Mouse (Mus musculus) kidney, adult 9 months (tissue): ENCODE data around the gene Cd4.
"Not testable (repeated sequence)": the region's sequence is repeated elsewhere in the genome, so short reads cannot be mapped to it uniquely, and the experiment has no call there.

Source experiments
- DNase-seq: peaks from one replicate; pipeline ENCODE4 v3.0.0; 2022

The Cd4 gene

GRCm38 (mm10) chr6:124840241-124841167 is 47.5 kb downstream of the Cd4 start, which contains the start of gene Gnb3:
Gene Gnb3, minus strand, starts transcription at chr6:124840275.
- DNase-seq: no peak

- no peak for DNase-seq
These were observed 48.2 kb downstream of the Cd4 start for GRCm38 (mm10) chr6:124839805-124840204.

GRCm38 (mm10) chr6:124836411-124836810 is 51.6 kb downstream of the Cd4 start:
- no peak for DNase-seq

GRCm38 (mm10) chr6:124835531-124835930 is 52.5 kb downstream of the Cd4 start:
- no peak for DNase-seq

- no peak for DNase-seq
These were observed 53.4 kb downstream of the Cd4 start for GRCm38 (mm10) chr6:124834512-124835081.

GRCm38 (mm10) chr6:124831649-124832048 is 56.4 kb downstream of the Cd4 start:
- no peak for DNase-seq

- DNase-seq: not testable (repeated sequence)
These were observed 56.8 kb downstream of the Cd4 start for GRCm38 (mm10) chr6:124831199-124831598.

- peak; percentile 98 for DNase-seq
These were observed 58.0 kb downstream of the Cd4 start for GRCm38 (mm10) chr6:124829799-124830700.

- peak; percentile 100 for DNase-seq
These were observed 58.9 kb downstream of the Cd4 start, which contains the start of the genes Usp5 and Cdca3 for GRCm38 (mm10) chr6:124828868-124829798. Gene Usp5, minus strand, starts transcription at chr6:124829484. Gene Cdca3, plus strand, starts transcription at chr6:124829547.

- peak; percentile 68 for DNase-seq
These were observed 59.9 kb downstream of the Cd4 start for GRCm38 (mm10) chr6:124828101-124828592.

- no peak for DNase-seq
These were observed 66.0 kb downstream of the Cd4 start for GRCm38 (mm10) chr6:124822049-124822448.

GRCm38 (mm10) chr6:124820891-124821290 is 67.1 kb downstream of the Cd4 start:
- DNase-seq: no peak

- no peak for DNase-seq
These were observed 70.0 kb downstream of the Cd4 start for GRCm38 (mm10) chr6:124817971-124818370.

GRCm38 (mm10) chr6:124817563-124817962 is 70.5 kb downstream of the Cd4 start:
- no peak for DNase-seq

GRCm38 (mm10) chr6:124817125-124817524 is 70.9 kb downstream of the Cd4 start:
- no peak for DNase-seq

- DNase-seq: no peak
These were observed 71.4 kb downstream of the Cd4 start for GRCm38 (mm10) chr6:124816611-124817010.

GRCm38 (mm10) chr6:124814858-124815774 is 72.9 kb downstream of the Cd4 start:
- DNase-seq: no peak
